Mouse (Mus musculus) urinary bladder, postnatal 4 days (tissue): ENCODE measurements at regions not wholly inside any gene's neighbourhood (a gene's known extent, or its start where the extent isn't known, plus 50 kb on each side); places are given as distances from the start of the nearest gene placed in this dataset.

Experiments used
- DNase-seq, 2 experiments: peaks; one replicate each; pipeline ENCODE4 v3.0.0; 2021 to 2022; ENCODE audit warnings: low spot score in 2 of 2

DNA sequence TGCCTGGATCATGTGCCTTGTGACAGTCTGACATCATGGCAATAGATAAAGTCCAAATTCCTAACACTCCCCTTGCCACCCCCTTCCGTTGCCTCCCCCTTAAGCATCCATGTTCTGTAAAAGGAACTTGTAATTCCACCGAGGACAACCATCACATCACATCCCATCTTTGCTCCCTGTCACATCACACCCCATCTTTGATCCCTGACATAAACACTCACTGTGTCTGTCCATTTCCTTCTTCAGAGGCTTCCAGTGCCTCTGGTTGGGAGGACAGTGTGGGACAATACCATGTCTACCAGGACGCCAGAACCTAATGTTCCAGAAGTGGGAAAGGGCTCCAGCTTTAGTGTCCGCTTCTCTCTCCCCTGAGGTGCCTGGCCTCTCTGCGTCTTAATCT is 223.6 kb downstream of the Tex36 start:
- no peak for DNase-seq

DNA sequence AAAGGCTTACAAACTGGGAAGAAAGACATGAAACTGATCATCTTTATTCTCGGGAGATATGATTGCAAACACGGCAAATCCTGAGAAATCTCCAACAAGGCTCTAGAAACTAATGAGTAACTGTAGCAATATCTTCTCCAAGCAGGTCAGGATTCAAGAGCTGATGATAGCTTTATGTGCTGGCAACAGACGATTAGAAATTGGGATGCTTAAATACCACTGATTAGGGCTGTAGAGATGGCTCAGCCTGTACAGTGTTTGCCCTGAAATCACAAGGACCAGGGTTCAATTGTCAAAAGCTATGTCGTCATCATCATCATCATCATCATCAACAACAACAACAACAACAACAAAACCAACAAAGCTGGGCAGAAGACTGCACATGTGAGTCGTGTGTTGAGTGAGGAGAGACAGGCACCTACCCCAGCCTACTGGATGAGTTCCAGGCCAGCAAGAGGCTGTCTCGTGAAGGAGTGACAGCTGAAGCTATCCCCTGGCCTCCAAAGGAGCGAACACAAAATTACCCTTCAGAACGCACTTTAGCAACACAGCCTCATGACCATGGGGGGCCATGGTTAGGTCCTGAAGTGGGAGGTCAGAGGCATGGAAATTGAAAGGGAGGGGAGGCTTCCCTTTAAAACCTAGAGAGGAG is 225.0 kb downstream of the Tex36 start:
- no peak for DNase-seq

DNA sequence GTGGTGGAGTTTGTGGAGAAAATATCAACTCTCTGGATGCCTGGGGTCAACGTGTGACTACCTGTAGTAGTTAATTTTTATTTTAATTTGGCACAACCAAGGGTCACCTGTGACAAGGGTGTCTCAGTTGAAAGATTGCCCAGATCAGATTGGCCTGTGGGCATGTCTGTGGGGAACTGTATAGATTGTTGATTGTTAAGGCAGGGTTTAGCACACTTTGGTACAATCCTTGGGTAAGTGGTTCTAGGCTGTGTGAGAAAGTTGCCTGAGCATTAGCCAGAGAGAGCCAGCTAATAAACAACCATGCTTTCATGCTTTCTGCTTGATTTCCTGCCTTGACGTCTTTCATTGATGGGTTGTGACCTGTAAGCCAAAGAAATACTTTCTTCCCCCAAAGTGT is 229.3 kb downstream of the Tex36 start:
- no peak for DNase-seq

DNA sequence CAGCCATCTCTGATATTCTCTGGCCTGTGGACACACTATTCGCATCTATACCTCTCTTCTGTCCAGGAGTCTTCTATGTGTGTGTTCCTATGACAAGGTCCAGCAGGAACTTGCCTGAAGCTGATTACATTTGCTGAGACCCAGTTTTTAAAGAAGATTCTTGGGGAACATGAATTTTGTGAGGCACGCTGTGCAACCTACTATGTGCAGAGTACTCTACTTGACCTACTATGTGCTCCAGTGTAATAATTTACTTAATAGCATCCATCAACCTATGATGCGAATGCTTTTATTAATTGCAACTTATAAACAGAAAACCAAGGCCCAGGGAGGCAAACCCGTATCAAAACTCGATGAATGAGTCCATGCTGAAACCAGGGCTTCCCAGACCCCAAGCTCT is 231.4 kb downstream of the Tex36 start:
- no peak for DNase-seq

DNA sequence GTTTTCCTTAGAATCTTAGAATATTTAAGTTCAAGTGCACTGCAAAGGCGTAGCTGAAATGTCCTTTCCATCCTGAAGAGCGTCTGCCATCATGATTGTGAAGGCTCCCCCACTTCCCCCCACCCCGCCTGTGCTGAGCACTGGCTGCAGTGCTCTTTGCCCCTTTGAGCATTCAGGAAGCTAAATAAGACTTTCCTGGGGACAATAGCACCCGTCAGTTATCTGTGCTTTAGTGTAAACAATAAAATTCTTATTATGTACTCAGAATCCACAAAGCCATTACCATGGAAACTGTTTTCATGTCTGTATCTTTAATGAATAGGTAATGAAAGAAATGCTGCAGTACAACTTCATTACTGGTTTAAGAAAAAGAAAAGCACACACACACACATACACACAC is 237.4 kb downstream of the Tex36 start:
- DNase-seq: no peak

DNA sequence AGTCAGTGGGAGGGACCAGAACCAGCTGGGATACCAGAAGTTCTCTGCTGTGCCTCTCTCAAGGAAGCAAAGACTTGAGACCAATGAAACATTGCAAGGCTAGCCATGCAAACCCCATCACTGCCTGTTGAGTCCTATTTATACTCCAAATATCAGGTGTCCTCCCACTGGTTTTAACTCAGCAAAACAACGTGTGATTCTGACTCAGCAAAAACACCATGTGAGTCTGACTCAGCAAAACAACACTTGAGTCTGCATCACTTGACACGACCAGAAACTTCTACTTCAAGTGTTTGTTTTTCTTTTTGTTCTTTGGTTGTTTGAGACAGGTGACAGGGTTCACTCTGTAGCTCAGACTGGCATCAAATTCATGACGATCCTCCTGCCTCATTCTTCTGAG is 204.6 kb upstream of the Ctbp2 start:
- no peak for DNase-seq

DNA sequence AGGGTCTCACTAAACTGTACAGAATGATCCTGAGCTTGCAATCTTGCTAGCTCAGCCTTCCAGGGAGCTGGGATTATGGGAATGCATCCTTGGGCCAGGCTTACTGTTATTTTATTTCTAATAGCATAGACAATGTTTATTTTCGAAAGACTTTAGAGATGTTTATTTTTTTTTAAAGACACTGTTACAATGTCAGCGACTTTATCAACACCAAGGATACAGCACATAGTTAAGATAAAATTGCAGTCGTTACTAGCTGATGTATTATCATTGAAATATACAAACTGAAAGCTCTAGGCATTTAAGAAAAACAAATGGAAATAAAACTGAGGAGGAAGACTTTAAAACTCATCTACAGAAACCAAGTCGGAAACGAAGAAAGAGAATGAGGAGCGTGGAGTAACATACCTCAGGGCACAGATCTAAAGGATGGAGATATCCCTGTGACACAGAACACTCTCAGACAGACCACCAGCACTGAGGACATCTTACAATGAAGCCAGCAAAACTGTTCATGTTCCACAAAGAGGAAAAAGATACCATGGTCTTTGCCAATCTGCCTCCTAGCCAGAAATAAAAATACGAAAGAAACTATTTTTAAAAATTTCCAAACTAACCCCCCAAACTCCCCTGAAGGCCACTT is 201.5 kb upstream of the Ctbp2 start:
- no peak for DNase-seq

DNA sequence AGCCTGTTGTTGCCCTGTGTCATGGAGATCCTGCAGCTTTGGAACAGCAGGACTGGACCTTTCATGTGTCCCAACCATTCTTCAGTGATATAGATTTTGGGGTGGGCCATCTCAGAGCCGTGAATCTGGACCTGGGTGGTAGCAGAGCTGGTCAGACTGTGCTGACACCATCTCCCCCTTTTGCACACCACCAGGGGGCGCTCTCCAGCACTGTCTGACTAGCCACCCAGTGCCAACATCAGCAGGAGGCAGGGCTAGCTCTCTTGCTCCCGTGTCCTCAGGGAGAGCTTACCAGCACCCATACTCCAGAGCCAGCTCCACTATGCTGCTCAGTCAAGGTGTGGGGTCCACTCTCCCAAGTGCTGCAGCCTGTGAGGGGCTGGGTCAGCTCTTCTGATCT is 199.8 kb upstream of the Ctbp2 start:
- DNase-seq: no peak

DNA sequence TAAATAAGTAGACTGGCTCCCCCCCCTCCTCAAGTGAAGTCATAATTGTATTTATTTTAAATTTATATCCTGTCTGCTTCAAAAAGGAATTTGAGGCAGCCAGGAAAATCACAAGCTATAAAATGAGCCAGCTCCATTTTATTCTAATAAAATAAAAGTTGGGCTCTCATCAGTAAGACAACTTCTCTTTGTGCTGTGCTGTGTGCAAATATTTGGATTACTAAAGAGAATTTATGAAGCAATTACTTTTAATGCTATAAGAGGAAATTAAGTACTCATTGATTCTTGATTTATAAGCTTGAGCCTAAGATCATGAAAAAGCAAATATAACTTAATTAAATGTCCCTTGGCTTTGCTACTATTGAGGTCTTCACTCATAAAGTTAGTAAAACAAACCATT is 193.4 kb upstream of the Ctbp2 start:
- DNase-seq: no peak

DNA sequence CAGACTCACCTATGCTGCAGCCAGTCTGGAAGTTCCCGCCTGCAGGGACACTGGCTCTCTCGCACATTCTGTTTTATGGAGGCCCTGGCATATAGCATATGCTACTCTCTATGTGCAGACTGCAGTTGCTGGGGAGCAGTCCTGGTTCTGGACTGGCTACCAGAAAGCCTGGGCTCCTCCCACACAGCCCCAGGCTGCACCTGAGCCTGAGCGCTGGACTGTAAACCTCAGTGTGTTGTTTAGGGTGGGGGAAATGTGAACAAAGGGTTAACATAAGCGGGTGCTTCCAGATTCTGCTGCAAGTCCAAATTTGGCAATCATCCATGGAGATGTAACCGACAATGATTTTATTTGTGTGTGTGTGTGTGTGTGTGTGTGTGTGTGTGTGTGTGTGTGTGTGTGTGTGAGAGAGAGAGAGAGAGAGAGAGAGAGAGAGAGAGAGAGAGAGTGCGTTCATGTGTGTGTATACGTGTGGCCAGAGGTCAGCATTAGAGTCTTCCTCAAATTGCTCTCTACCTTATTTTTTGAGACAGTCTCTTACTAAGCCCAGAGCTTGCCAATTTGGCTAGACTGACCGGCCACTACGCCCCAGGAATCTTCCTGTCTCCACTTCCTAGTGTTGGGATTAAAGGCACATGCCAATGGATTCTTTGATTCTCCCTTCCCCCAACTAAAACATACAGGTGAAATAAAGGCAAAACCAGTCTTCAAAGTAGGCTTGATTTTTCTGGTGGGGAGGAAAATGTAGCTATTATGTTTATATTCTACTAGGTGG is 192.7 kb upstream of the Ctbp2 start:
- no peak for DNase-seq

DNA sequence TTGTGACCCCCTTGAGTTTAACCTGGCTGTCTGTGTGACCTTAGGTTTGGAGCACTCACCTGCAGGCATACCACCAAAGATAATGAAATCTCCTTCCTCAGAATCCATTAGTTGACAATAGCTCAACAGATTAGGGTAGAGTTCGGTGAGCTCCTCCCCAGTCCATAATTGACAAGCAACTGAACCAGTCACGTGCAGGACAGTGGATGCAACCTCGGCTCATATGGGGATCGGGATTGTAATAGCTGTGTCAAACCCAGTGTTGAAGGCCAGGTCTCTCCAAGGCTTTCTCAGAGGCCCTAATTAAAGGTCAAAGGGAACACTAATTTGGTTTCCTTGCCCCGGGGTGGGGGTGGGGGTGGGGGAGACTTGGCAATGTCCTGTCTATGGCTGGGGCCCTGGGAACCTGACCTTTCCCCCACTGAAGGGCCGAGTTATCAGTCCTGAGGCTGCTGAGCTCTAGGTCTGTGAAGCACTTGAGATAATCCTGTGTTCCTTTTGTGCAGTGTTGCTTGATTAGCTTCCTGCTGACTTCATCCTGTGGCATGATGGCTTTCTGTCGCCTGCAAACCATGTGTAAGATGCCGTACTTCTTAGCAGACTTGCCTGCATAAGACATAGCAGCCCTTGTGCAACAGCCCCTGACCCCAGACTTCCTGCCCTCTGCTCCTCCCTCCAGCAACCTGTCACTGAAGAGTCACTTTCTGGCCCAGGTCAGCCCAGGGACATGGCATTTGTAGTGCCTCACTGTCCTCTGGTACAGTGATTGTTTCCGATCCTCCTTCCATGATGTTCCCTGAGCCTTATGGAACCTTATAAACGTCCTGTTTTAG is 191.3 kb upstream of the Ctbp2 start:
- DNase-seq: no peak

DNA sequence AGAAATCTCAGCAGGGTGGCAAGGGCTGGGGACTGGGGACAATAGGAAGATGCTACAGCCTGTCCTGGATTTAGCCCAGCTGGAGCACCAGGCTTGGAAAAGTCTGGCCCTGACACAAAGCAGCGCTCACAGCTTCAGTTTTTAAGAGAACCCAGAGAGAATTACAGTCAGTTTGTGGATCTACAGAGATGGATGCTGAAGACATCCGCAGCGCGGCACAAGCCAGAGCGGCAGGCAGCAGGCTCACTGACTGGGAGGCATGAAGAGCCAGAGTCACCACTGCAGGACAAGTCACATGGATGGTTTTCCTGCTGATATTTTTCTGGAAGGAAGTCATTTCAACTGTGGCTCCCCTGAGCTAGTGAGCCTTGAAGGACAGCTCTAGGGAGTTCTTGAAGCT is 189.0 kb upstream of the Ctbp2 start:
- DNase-seq: no peak

DNA sequence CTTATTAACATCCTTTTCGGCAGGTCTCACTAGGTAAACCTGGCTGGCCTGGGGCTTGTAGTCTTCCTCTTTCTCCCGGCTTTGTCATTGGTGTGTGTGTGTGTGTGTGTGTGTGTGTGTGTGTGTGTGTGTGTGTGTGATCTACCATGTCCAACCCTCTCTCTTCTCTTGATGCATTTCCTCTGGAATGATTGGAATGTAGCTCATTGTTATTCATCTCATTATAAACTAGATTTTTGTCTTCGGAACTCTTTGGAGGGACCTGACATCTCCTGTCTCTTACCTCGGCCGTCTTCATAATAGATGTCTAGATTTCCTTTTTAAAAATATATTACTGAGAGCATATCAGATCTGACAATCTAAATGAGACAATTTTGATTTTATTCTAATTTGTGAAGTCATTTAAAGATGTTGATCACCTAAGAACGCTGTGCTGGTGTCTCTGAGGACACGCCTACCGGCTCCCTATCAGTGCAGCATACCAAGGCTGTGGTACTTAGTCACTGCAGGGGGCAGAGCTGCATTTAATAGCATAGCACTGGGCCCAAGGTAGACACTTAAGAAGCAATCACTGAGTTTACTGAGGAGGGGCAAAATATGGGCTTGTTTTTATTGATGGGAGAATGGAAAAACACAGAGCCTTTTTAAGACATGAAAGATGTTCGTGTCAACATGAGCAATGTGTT is 187.1 kb upstream of the Ctbp2 start:
- DNase-seq: no peak

DNA sequence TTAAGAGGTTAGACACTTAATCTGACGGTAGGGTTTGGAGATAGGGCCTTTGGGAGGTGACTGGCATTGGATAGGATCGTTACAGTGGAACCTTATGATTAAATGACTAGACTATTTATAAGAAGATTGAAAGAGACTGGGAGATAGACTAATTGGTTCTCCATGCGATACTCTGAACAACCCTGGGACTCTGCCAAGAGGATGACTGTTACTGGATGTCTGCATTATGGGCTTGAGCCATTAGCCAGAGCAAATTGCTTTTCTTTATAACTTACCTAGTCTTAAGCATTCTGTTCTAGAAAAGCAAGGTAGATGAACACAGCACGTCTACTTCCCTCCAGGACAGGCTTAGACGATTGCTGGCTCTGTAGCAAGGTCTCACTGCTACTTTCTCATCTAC is 180.3 kb upstream of the Ctbp2 start:
- no peak for DNase-seq

DNA sequence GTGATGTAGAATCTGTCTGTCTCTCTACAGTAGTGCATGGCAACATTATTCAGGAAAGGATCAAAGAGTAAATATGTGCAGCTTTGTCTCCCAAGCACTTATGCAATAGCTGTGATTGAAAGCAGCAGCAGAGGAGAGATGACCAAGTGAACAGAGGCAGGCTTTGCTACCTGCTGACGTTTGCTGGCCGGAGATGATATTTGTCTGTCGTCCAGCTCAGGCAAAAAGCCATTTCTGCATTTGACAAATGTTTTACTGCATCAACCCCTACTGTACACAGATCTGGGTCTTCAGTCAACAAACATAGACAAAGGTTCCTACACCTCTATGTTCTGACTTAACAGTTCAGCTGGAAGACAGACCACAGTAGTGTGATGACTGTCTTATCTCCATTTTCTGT is 166.3 kb upstream of the Ctbp2 start:
- no peak for DNase-seq

DNA sequence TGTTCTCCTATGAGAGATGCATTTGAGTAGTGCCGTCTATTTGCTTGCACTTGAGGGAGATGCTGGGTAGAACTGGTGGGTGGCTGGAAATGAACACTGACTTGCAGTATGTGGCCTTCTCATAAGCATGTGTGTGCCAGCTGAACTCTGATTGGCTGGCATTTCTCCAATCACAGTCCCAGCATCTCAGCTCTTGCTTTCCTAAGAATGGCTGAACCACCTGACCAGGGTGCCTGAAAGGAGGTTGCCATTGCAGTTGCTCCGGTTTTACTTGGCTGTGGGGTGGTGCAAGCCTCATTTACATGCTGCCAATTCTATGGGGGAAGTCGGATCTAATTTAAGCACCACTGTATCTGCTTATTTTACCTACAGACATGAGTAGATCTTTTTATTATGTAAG is 164.1 kb upstream of the Ctbp2 start:
- DNase-seq: no peak

DNA sequence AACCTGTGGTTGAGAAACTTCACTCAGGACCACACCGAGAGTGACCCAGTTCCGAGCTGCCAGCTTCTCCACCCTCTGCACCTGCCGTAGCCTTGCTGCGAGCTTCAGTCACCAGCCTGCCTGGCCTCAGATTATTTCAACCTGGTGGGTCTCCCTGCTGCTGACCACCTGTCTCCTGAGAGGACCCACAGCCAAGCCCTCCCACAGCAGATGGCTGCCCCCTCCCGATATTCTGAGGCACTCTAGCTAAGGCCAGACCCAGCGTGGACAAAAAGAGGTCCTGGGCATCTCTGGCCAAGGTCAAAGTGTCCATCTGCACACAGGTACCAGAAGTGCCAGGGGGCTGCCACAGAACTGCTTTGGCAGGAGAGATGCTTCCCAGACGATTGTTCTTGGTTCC is 162.7 kb upstream of the Ctbp2 start:
- no peak for DNase-seq

DNA sequence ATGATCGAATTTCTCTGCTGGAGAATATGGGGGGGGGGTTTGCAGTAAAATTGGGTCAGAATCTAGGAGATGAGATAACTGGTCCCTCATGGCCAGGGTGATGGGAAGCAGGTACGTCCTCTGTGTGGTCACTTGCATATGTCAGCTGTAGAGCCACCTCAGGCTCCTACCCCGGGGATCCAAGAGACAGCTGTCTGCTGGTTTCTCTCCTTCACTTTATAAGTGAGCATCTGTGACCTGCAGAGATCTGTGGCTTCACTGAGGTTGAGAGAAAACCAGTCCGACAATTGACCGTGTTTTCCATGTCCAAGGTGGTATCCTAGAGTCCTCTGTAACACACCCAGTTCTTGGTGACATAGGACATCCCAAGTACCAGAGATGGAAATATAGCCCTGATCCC is 162.1 kb upstream of the Ctbp2 start:
- DNase-seq: no peak

DNA sequence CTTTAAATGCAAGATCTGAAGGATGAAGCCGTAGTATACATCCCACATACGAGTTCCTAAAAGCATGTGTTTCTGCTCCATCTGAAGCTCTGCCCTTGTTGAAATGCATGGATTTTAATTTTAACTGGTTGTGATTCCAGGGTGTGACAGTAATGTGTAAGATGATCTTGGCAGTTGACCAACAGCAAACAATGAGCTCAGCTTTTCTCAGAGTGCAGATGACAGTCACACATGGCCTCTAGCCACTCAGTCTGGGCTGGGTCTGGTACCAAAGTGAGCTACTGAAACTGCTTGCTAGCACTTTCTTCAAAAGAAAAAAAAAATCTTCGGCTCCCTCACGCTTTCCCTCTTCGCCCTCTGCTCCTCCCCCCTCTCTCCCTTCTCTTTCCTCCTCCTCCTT is 138.0 kb upstream of the Ctbp2 start:
- DNase-seq: no peak

DNA sequence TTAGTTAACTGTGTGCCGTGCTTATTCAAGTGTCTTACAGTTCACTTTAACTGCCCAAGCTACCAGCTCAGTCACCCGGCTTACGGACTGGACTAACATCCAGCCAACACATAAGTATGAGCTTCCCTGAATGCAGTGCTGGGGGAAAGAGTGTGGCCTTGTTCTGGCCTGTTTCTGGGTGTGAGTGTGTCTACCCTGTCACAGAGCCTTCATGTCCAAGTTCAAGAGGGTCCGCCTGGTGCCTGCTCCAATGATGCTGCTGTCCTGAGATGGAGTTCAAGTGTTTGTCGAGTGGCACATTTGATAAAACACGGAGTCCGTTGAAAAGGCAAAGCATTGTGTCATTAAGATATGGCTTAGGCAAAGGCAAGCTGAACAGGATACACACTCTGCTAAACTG is 135.0 kb upstream of the Ctbp2 start:
- no peak for DNase-seq

DNA sequence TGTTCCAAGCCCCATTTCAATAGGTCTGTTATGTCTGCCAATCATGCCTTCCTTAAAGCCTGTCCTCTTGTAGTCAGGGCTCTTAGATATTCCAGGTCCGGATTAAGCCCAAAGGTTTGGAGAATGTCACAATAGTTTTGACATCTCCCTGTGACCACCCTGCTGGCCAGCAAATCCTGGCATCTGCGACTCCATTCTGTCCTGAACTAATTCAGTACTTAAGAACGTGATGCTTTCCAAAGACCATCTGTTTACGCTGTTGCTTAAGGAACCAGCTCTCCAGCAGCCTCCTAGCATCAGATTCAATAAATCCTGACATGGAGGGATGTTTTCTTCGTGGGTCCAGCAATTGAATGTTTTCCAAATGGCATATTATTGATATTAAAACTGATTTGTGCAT is 132.7 kb upstream of the Ctbp2 start:
- no peak for DNase-seq

DNA sequence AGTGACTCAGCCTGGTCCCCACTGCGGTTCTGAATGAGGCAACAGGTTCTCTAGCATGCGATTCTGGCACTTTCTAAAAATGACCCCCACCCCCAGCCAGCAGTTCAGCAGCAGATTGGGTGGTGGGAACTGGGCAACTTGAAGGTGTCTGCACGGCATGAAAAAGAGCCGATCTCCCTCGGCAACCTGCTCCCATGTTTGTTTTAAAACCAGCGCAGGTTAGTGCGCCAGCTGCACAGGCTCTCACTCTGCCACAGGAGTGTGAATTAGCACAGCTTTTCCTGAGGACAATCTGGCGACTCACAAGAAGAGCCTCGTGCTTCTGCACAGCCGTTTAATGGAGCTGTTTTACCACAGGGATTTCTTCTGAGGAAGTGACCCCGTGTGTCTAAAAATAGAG is 120.4 kb upstream of the Ctbp2 start:
- no peak for DNase-seq
